Mouse (Mus musculus) c-Kit-positive CD71-negative TER-119-negative erythroid progenitor cells, embryonic 14.5 days (primary cell): ENCODE measurements at regions not wholly inside any gene's neighbourhood (a gene's known extent, or its start where the extent isn't known, plus 50 kb on each side); places are given as distances from the start of the nearest gene placed in this dataset.
"Not testable (repeated sequence)": the region's sequence is repeated elsewhere in the genome, so short reads cannot be mapped to it uniquely, and the experiment has no call there.

Experiments used
- DNase-seq: peaks from one replicate; pipeline ENCODE4 v3.0.0-alpha.2; 2013; ENCODE audit warnings: low read depth

- DNase-seq: no peak
Observed at GRCm38 (mm10) chr8:34294721-34295120, 183.2 kb upstream of the Gm10131 start.

GRCm38 (mm10) chr8:34290670-34291069 lies 179.1 kb upstream of the Gm10131 start:
- no peak for DNase-seq

GRCm38 (mm10) chr8:34287801-34288200 lies 176.3 kb upstream of the Gm10131 start:
- no peak for DNase-seq

GRCm38 (mm10) chr8:34284576-34284975 lies 173.0 kb upstream of the Gm10131 start:
- DNase-seq: no peak

- DNase-seq: no peak
Observed at GRCm38 (mm10) chr8:34280433-34280832, 168.9 kb upstream of the Gm10131 start.

- DNase-seq: no peak
Observed at GRCm38 (mm10) chr8:34275977-34276660, 164.6 kb upstream of the Gm10131 start.

GRCm38 (mm10) chr8:34274796-34275195 lies 163.3 kb upstream of the Gm10131 start:
- DNase-seq: not testable (repeated sequence)

GRCm38 (mm10) chr8:34274171-34274570 lies 162.6 kb upstream of the Gm10131 start:
- no peak for DNase-seq

GRCm38 (mm10) chr8:34269848-34270247 lies 158.3 kb upstream of the Gm10131 start:
- no peak for DNase-seq

- DNase-seq: no peak
Observed at GRCm38 (mm10) chr8:34268806-34269520, 157.4 kb upstream of the Gm10131 start.

GRCm38 (mm10) chr8:34254978-34255377 lies 143.4 kb upstream of the Gm10131 start:
- DNase-seq: no peak

GRCm38 (mm10) chr8:34251934-34252333 lies 140.4 kb upstream of the Gm10131 start:
- no peak for DNase-seq

GRCm38 (mm10) chr8:34239346-34239900 lies 127.9 kb upstream of the Gm10131 start:
- no peak for DNase-seq

- no peak for DNase-seq
Observed at GRCm38 (mm10) chr8:34233705-34234104, 122.2 kb upstream of the Gm10131 start.

- DNase-seq: no peak
Observed at GRCm38 (mm10) chr8:34229477-34229876, 117.9 kb upstream of the Gm10131 start.

- DNase-seq: no peak
Observed at GRCm38 (mm10) chr8:34225011-34225890, 113.7 kb upstream of the Gm10131 start.

GRCm38 (mm10) chr8:34222187-34222586 lies 110.7 kb upstream of the Gm10131 start:
- no peak for DNase-seq
